Mouse (Mus musculus): ENCODE measurements around the gene Lrrc72. TPM values are rescaled to one million over a fixed set of nuclear protein-coding genes. Genes with fewer than 3 reads are reported as not detected.
"Not testable (repeated sequence)": the region's sequence is repeated elsewhere in the genome, so short reads cannot be mapped to it uniquely, and the experiment has no call there.

Gene Lrrc72
- polyA plus RNA-seq, 1 experiment from 2014 or later = not detected

- Histone ChIP-seq H3K4me3 (no peak overlapping the region), H3K27me3 (no peaks in the 10 kb centered on the region), H3K9ac (no peak overlapping the region), H3K4me1 (replicated peaks) (no peaks in the 10 kb centered on the region), H3K36me3 (no peaks in the 10 kb centered on the region), H3K27ac (replicated peaks) (no peak overlapping the region), H3K4me2 (no peak overlapping the region), H3K9me3 (no peaks in the 10 kb centered on the region)
- peak; percentile 55 for ATAC-seq (ENCODE audit: low FRiP score, low read depth)
- 57% methylated on average over 4 of the region's 4 CpGs for WGBS
Measured at GRCm38 (mm10) chr12:36216230-36216629, 37.0 kb downstream of the Lrrc72 start.

GRCm38 (mm10) chr12:36215149-36215480 is 38.1 kb downstream of the Lrrc72 start:
- Histone ChIP-seq H3K27me3 (no peaks in the 10 kb centered on the region), H3K4me3 (no peak overlapping the region), H3K9me3 (no peaks in the 10 kb centered on the region), H3K9ac (no peak overlapping the region), H3K36me3 (no peaks in the 10 kb centered on the region), H3K4me2 (no peak overlapping the region), H3K4me1 (replicated peaks) (no peaks in the 10 kb centered on the region), H3K27ac (replicated peaks) (no peak overlapping the region)
- 0% methylated on average over 1 of the region's 1 CpGs for WGBS
- peak; percentile 58; the same call in 1 of the 2 replicates for ATAC-seq (ENCODE audit: low FRiP score, low read depth)

DNA sequence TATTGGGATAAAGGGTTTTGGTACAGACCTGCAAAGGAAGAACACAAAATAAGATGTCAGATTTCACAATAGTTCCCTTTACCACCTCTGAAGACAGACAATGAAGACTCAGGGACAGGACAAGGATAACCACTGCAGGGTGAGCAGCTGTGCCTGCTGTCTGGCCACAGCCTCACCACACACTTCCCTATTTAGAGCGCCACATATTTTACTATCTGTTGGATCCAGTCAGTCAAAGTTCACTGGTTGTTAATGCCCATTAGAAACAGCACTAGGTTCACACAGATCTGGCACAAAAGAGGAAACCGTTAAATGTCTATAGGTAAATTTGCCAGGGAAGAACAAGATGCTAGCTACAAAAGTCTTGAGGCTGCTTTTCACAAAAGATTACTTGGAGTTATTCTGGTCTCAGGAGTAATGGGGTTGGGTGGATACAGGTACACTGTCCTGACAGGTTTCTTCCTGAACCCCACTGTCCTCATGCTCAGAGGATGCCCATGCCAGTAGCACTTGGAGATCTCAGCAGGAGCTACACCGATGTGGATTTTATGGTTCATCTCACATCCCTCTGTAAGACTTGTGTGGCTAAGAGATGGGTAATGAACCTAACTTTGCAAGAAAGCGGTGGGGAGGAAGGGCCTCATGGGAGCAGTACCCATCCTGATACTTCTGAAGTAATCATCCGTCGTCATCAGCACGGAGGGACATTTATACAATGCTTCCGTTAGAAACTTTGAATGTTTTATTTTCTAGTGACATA is 38.6 kb downstream of the Lrrc72 start:
- Histone ChIP-seq H3K4me1 (replicated peaks) (no peaks in the 10 kb centered on the region), H3K9me3 (no peaks in the 10 kb centered on the region), H3K36me3 (no peaks in the 10 kb centered on the region), H3K4me3 (no peak overlapping the region), H3K27ac (replicated peaks) (no peak overlapping the region), H3K4me2 (no peak overlapping the region), H3K27me3 (no peaks in the 10 kb centered on the region), H3K9ac (no peak overlapping the region)
- 46% methylated on average over 8 of the region's 8 CpGs for WGBS
- peak; percentile 38; the same call in 1 of the 2 replicates for ATAC-seq (ENCODE audit: low FRiP score, low read depth)

DNA sequence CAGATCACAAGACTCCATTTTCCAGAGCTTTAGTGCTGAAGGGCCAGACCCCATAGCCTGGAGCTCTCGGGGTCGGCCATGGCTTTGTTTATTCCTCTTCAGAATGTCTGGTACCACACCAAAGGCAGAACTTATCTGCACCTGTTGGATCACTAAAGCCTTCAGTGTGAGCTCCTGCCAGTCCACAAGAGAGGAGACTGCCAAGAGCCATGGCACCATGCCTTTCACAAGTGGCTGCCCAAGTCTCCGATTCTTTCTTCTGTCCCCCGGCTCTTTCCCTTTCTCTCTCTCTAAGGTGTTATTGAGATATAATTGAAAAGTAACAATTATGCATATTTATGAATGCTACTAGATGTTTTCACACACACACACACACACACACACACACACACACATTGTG is 43.1 kb downstream of the Lrrc72 start:
- Histone ChIP-seq H3K36me3 (no peaks in the 10 kb centered on the region), H3K9ac (no peak overlapping the region), H3K27me3 (no peaks in the 10 kb centered on the region), H3K4me1 (replicated peaks) (peaks cover 12% of the 10 kb centered on the region), H3K9me3 (no peaks in the 10 kb centered on the region), H3K4me3 (no peak overlapping the region), H3K27ac (replicated peaks) (no peak overlapping the region), H3K4me2 (no peak overlapping the region)
- WGBS = 80% methylated on average over 4 of the region's 4 CpGs
- no peak for ATAC-seq (ENCODE audit: low FRiP score, low read depth)

- H3K4me1 ChIP-seq (replicated peaks) = peaks cover 12% of the 10 kb centered on the region
- H3K4me3 ChIP-seq = peak overlapping the region; percentile 13; the same call in 1 of the 2 replicates
- ATAC-seq (ENCODE audit: low FRiP score, low read depth) = no peak
- no peak overlapping the region for H3K27ac ChIP-seq (replicated peaks)
- no peak overlapping the region for H3K9ac ChIP-seq
- H3K9me3 ChIP-seq = no peaks in the 10 kb centered on the region
- H3K36me3 ChIP-seq = no peaks in the 10 kb centered on the region
- peak overlapping the region; percentile 41 for H3K4me2 ChIP-seq
- no peaks in the 10 kb centered on the region for H3K27me3 ChIP-seq
- WGBS = 59% methylated on average over 19 of the region's 19 CpGs
Measured at GRCm38 (mm10) chr12:36208456-36208855, 44.7 kb downstream of the Lrrc72 start.

GRCm38 (mm10) chr12:36207800-36208148 is 45.4 kb downstream of the Lrrc72 start:
- H3K27me3 ChIP-seq = no peaks in the 10 kb centered on the region
- peak overlapping the region; percentile 36 for H3K27ac ChIP-seq (replicated peaks)
- H3K4me3 ChIP-seq = peak overlapping the region; percentile 13
- WGBS = 44% methylated on average over 7 of the region's 7 CpGs
- no peaks in the 10 kb centered on the region for H3K36me3 ChIP-seq
- no peaks in the 10 kb centered on the region for H3K9me3 ChIP-seq
- peak overlapping the region; percentile 41 for H3K4me2 ChIP-seq
- H3K9ac ChIP-seq = no peak overlapping the region
- peaks cover 12% of the 10 kb centered on the region for H3K4me1 ChIP-seq (replicated peaks)
- no peak for ATAC-seq (ENCODE audit: low FRiP score, low read depth)

DNA sequence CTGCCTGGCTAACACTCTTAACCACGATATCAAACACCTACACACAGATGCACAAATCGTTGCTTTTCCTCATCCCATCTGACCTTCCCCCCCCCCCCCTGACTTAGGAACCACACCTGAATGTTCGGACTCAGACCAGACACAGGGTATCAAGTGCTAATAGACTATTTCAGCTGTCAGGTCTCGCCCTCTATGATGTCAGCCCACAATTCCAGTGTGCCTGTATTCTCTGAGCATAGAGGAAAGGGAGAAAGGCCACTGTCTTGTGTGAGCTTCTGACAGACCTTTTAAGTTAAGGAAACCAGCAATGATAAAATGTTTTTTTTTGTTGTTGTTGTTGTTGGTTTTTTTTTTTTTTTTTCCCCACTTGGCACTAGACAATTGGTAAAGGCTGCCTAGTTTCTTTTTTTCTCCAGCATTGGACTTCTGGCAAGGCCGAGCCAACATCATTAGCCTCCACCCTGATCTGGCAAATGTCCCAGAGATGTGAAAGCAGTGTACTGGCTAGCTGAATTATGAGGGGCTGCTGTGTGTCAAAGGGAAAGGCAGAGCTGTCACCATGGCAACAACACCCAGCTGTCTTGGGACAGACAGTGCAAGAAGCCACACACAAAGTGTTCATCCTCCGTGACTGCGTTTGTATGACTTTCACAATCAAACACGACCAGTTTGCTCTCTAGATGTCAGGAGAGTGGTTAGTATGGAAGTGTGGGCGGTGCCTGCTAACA is 46.0 kb downstream of the Lrrc72 start:
- H3K9ac ChIP-seq = no peak overlapping the region
- H3K36me3 ChIP-seq = no peaks in the 10 kb centered on the region
- ATAC-seq (ENCODE audit: low FRiP score, low read depth) = peak; percentile 96
- H3K4me2 ChIP-seq = peak overlapping the region; percentile 41
- H3K9me3 ChIP-seq = no peaks in the 10 kb centered on the region
- WGBS = 32% methylated on average over 9 of the region's 9 CpGs
- peak overlapping the region; percentile 36 for H3K27ac ChIP-seq (replicated peaks)
- peak overlapping the region; percentile 9 for H3K4me3 ChIP-seq
- H3K27me3 ChIP-seq = no peaks in the 10 kb centered on the region
- peaks cover 12% of the 10 kb centered on the region for H3K4me1 ChIP-seq (replicated peaks)

- H3K9ac ChIP-seq; H3K27ac ChIP-seq (replicated peaks); ATAC-seq (ENCODE audit: low FRiP score, low read depth); H3K4me3 ChIP-seq; H3K27me3 ChIP-seq; H3K4me2 ChIP-seq; H3K9me3 ChIP-seq; H3K36me3 ChIP-seq: not testable (repeated sequence)
- H3K4me1 ChIP-seq (replicated peaks) = peaks cover 12% of the 10 kb centered on the region
- 46% methylated on average over 5 of the region's 5 CpGs for WGBS
Measured at GRCm38 (mm10) chr12:36205579-36206119, 47.5 kb downstream of the Lrrc72 start.

DNA sequence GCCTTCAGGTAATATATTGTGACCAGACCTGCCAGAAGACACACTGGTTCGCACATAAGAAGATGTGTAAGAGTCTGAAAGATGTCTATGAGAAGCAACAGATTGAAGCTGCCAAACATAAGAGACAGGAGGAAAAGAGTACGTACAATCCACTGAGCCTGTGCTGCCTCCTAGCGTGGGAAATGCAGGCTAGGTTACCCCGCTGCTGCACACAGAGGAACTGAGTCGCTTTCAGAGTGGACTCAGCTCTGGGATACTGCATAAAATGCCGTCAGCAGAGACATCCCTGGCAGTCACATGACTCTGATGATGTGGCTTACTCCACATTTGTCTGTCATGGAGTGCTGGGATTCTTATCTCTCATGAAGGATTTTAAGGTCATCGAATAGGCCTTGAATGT is 58.2 kb downstream of the Lrrc72 start:
- no peak overlapping the region for H3K4me2 ChIP-seq
- no peaks in the 10 kb centered on the region for H3K4me1 ChIP-seq (replicated peaks)
- ATAC-seq (ENCODE audit: low FRiP score, low read depth) = no peak
- H3K27ac ChIP-seq (replicated peaks) = no peak overlapping the region
- peaks cover 16% of the 10 kb centered on the region for H3K9me3 ChIP-seq
- H3K27me3 ChIP-seq = no peaks in the 10 kb centered on the region
- WGBS = 94% methylated on average over 7 of the region's 7 CpGs
- H3K4me3 ChIP-seq = no peak overlapping the region
- H3K9ac ChIP-seq = no peak overlapping the region
- peaks cover 80% of the 10 kb centered on the region for H3K36me3 ChIP-seq

DNA sequence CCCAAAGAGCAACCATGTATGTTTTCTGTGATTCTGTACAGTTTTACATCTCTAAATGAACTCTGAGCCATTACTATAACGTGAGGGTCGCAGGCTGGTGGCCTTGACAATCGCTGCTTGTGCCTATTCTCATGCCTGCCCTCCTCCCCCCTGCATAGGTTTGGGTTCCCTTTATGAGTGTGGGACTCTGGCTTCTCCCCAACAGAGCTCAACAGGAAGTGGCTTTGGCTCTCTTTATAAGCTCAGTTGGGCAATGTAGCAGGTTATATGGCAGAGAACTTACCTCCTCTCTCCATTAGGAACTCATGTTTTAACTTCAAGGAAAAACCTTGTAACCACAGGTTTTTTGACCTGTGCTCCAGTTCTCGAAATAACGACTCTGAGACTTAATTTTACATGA is 62.9 kb downstream of the Lrrc72 start:
- Histone ChIP-seq H3K9ac (no peak overlapping the region), H3K27me3 (no peaks in the 10 kb centered on the region), H3K27ac (replicated peaks) (no peak overlapping the region), H3K9me3 (no peaks in the 10 kb centered on the region), H3K4me3 (no peak overlapping the region), H3K4me2 (no peak overlapping the region), H3K36me3 (peaks cover 80% of the 10 kb centered on the region), H3K4me1 (replicated peaks) (no peaks in the 10 kb centered on the region)
- WGBS = 94% methylated on average over 5 of the region's 5 CpGs
- no peak for ATAC-seq (ENCODE audit: low FRiP score, low read depth)

DNA sequence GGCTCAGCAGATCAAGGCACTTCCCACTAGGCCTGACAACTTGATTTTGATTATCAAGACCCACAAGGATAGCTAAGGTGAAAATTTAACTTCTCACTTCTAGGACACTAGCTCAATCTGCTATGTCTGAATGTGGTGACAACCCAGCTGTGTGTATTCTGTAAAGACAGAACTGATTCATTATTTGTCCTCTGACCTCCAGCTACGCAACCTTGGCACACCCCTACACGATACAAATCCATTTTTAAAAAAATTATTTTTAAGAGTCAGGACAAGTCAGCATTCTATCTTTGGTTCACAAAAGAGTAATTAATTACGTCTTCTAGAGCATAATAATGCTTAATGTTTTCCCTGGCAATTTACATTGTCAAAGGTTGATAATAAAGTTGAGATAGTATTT is 63.6 kb downstream of the Lrrc72 start:
- Histone ChIP-seq H3K36me3 (peaks cover 73% of the 10 kb centered on the region), H3K4me1 (replicated peaks) (no peaks in the 10 kb centered on the region), H3K4me3 (no peak overlapping the region), H3K27ac (replicated peaks) (no peak overlapping the region), H3K9me3 (no peaks in the 10 kb centered on the region), H3K4me2 (no peak overlapping the region), H3K9ac (no peak overlapping the region), H3K27me3 (no peaks in the 10 kb centered on the region)
- no peak for ATAC-seq (ENCODE audit: low FRiP score, low read depth)
- 93% methylated on average over 3 of the region's 3 CpGs for WGBS

DNA sequence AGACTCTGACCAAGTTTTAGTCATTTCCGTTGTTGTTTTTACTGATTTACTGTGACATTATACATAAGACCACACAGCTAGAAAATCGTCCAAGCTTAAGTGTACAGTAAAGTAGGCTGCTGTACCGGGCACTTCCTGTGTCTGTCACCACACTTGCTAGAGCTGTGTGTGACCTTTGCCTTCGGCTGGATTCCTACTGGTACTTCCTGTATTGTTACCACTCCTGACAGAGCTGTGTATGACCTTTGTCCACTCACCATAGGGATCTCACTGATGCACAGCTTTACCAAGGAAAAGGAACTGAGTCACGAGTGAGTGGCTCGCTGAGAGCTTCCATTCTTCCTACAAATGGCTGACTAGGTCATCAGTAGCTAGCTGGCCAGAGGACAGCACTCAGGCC is 66.1 kb downstream of the Lrrc72 start:
- Histone ChIP-seq H3K4me3 (no peak overlapping the region), H3K4me2 (no peak overlapping the region), H3K9ac (no peak overlapping the region), H3K9me3 (no peaks in the 10 kb centered on the region), H3K36me3 (peaks cover 73% of the 10 kb centered on the region), H3K4me1 (replicated peaks) (no peaks in the 10 kb centered on the region), H3K27me3 (no peaks in the 10 kb centered on the region), H3K27ac (replicated peaks) (no peak overlapping the region)
- whole genome bisulfite sequencing = 83% methylated on average over 6 of the region's 6 CpGs
- no peak for ATAC-seq (ENCODE audit: low FRiP score, low read depth)
